Mouse (Mus musculus) thymus, adult 2 months (tissue): Measurements from ENCODE around the gene Morc3. TPM values are rescaled to one million over a fixed set of nuclear protein-coding genes. Genes with fewer than 3 reads are reported as not detected.

Experiments used
- DNase-seq: peaks from one replicate; pipeline ENCODE4 v3.0.0; 2021
- H3K27ac ChIP-seq: fragments of 200-500 bp; 2 replicates; pipeline ENCODE4 v1.5.1; 2012; ENCODE audit warnings: low read length, control low read depth; ENCODE audit not compliant: control insufficient read depth, insufficient read depth
- H3K27me3 ChIP-seq: fragments of 200-500 bp; 2 replicates; pipeline ENCODE4 v1.6.1; 2012; ENCODE audit warnings: mild to moderate bottlenecking, low read length, moderate library complexity, mixed read lengths; ENCODE audit not compliant: control insufficient read depth, insufficient read depth
- H3K36me3 ChIP-seq: fragments of 200-500 bp; 2 replicates; pipeline ENCODE4 v1.6.1; 2012; ENCODE audit warnings: mild to moderate bottlenecking, low read length, moderate library complexity; ENCODE audit not compliant: control insufficient read depth, insufficient read depth
- H3K4me1 ChIP-seq: fragments of 200-500 bp; replicated peaks from 2 replicates; pipeline ENCODE4 v1.6.1; 2012; ENCODE audit warnings: low read length; ENCODE audit not compliant: control insufficient read depth, insufficient read depth
- H3K4me3 ChIP-seq: fragments of 200-500 bp; 2 replicates; pipeline ENCODE4 v1.5.1; 2012; ENCODE audit warnings: mild to moderate bottlenecking, low read length, control low read depth, moderate library complexity; ENCODE audit not compliant: control insufficient read depth, insufficient read depth
- CTCF ChIP-seq: fragments of 200-500 bp; IDR thresholded peaks from 2 replicates; pipeline ENCODE4 v1.5.1; 2012; ENCODE audit warnings: mild to moderate bottlenecking, control low read depth, low read length, moderate library complexity, borderline replicate concordance; ENCODE audit not compliant: control insufficient read depth, poor library complexity, insufficient read depth; ENCODE audit errors: extremely low read depth
- POLR2A ChIP-seq: fragments of 200-500 bp; IDR thresholded peaks from 2 replicates; pipeline ENCODE4 v1.6.1; 2012; ENCODE audit warnings: mild to moderate bottlenecking, low read length, control low read depth, moderate library complexity; ENCODE audit not compliant: control insufficient read depth, poor library complexity, insufficient read depth; ENCODE audit errors: extremely low read depth
- WGBS: fragments of 180-500 bp; shearing (Covaris S2); methylation state at CpG from one replicate; pipeline ENCODE4 v1.1.7; 2018; 5-methylcytosine and 5-hydroxymethylcytosine counted together
- polyA plus RNA-seq: library from polyadenylated mRNA; depleted of rRNA; stranded (reverse); fragments of >200 nt; gene quantifications from 2 replicates; pipeline ENCODE4 v1.2.3, GENCODE M21; 2012

The Morc3 gene
- polyA plus RNA-seq, 1 experiment = 17.4 TPM

- no peaks in the 10 kb centered on the region for H3K36me3 ChIP-seq
- no peak overlapping the region for H3K4me3 ChIP-seq
- H3K27ac ChIP-seq = no peak overlapping the region
- 50% methylated on average over 5 of the region's 5 CpGs for WGBS
- peaks cover 22% of the 10 kb centered on the region for H3K4me1 ChIP-seq
- TF ChIP-seq CTCF (no peak), POLR2A (no peak)
- H3K27me3 ChIP-seq = no peaks in the 10 kb centered on the region
- no peak for DNase-seq
Measured at GRCm38 (mm10) chr16:93912158-93912557, 80.2 kb downstream of the Morc3 start.

- Histone ChIP-seq H3K27me3 (no peaks in the 10 kb centered on the region), H3K4me1 (peaks cover 18% of the 10 kb centered on the region), H3K4me3 (no peak overlapping the region), H3K36me3 (no peaks in the 10 kb centered on the region), H3K27ac (no peak overlapping the region)
- no peak for TF ChIP-seq POLR2A
- no peak for TF ChIP-seq CTCF
- no peak for DNase-seq
- 90% methylated on average over 3 of the region's 3 CpGs for WGBS
Measured at GRCm38 (mm10) chr16:93912808-93913207, 80.9 kb downstream of the Morc3 start.

- Histone ChIP-seq H3K36me3 (no peaks in the 10 kb centered on the region), H3K4me3 (no peak overlapping the region), H3K27ac (no peak overlapping the region), H3K4me1 (peaks cover 18% of the 10 kb centered on the region), H3K27me3 (no peaks in the 10 kb centered on the region)
- TF ChIP-seq POLR2A = no peak
- no peak for TF ChIP-seq CTCF
- DNase-seq = no peak
- WGBS = 71% methylated on average over 10 of the region's 10 CpGs
Measured at GRCm38 (mm10) chr16:93913881-93914576, 82.1 kb downstream of the Morc3 start.

DNA sequence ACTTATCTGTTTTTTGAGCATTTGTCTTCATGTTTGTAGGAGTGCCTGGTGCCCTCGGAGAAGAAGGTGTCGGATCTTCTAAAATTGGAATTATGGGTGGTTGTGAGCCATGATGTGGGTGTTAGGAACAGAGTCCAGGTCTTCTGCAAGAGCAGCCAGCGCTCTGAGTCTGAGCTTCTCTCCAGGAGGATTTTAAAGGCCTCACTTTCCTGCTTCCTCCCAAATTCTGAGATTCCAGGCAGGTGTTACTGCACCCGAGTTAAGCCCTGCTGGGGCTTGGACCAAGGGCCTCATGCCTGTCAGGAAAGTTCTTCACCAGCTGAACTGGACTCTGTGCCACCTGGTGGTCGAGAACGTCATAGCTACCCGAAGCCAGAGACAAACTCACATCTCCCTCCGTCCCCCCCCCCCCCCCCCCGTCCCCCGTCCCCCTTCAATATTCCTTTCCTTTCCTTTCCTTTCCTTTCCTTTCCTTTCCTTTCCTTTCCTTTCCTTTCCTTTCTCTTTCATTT, 83.5 kb downstream of the Morc3 start:
- no peaks in the 10 kb centered on the region for H3K27me3 ChIP-seq
- H3K27ac ChIP-seq = no peak overlapping the region
- no peaks in the 10 kb centered on the region for H3K36me3 ChIP-seq
- peaks cover 13% of the 10 kb centered on the region for H3K4me1 ChIP-seq
- WGBS = 40% methylated on average over 10 of the region's 10 CpGs
- no peak overlapping the region for H3K4me3 ChIP-seq
- DNase-seq = peak; percentile 72
- TF ChIP-seq CTCF = peak; percentile 58; the same call in 1 of the 2 replicates
- TF ChIP-seq POLR2A = no peak

DNA sequence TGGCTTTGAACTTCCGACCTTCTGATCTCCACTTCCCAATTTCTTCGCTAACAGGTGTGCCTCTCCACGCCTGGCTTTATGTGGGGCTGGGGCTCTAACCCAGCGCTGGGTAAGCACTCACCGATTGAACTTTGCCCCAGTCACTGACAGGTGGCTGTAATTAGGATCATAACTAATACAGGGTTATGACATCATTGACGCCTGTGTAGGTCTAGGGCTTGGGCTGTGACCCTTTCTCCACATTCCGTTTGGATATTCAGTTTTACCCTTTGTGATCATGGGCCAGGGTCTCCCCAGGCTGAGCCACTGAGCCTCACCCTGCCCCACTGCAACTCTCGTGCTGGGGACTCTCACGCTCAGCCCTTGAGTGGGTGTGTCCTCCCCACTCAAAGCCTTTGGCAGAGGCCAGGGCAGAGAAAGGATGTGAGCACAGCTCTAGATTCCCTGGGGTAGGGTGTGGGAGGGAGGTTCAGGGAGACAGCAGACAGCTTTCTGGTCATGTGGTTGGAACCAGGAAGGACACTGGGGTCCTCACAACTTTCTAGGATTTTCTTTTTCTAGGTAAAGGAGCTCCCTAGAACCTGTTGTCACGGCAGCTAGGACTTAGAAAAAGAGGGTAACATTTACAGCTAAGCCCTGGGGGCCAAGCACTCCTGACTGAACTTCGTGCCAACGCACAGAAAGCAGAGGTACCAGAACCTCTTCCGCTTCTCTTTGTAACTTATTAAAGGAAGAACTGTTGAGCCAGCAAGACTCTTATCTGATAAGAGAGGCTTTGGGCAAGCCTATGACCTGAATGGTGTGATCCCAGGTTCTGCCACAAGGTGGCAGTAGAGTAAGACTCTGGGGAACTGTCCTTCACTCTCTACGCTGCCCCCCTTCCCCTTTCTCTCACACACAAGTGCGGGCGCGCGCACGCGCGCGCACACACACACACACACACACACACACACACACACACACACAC, 86.1 kb downstream of the Morc3 start:
- whole genome bisulfite sequencing = 30% methylated on average over 22 of the region's 22 CpGs
- DNase-seq = peak; percentile 84
- Histone ChIP-seq H3K36me3 (no peaks in the 10 kb centered on the region), H3K27me3 (no peaks in the 10 kb centered on the region), H3K4me3 (peak overlapping the region; percentile 14; the same call in 1 of the 2 replicates), H3K4me1 (peaks cover 17% of the 10 kb centered on the region), H3K27ac (no peak overlapping the region)
- TF ChIP-seq CTCF = peak; percentile 75; the same call in 1 of the 2 replicates
- TF ChIP-seq POLR2A = no peak

- peak overlapping the region; percentile 14; the same call in 1 of the 2 replicates for H3K4me3 ChIP-seq
- WGBS = 64% methylated on average over 8 of the region's 8 CpGs
- peaks cover 17% of the 10 kb centered on the region for H3K4me1 ChIP-seq
- H3K36me3 ChIP-seq = no peaks in the 10 kb centered on the region
- TF ChIP-seq POLR2A (no peak), CTCF (no peak)
- no peak overlapping the region for H3K27ac ChIP-seq
- no peak for DNase-seq
- H3K27me3 ChIP-seq = no peaks in the 10 kb centered on the region
Measured at GRCm38 (mm10) chr16:93918679-93919060, 86.7 kb downstream of the Morc3 start.
